Mouse (Mus musculus) T-helper 1 cell (primary cell): ENCODE data around the gene Med24.
"Not testable (repeated sequence)": the region's sequence is repeated elsewhere in the genome, so short reads cannot be mapped to it uniquely, and the experiment has no call there.

Experiments used
- in situ Hi-C: fragments of 300-600 bp; cut with MboI, MseI; formaldehyde crosslinking; loops from one replicate; pipeline ENCODE4 v1.15.1; 2025; ENCODE audit warnings: high pct_unique_total_duplicates

The Med24 gene

GRCm38 (mm10) chr11:98694301-98694700 lies 34.9 kb downstream of the Med24 start:
- in situ Hi-C loops, result loop anchor here (5.0 kb wide), 1 partner anchor 67 kb away; the partner anchor contains the start of genes Gm12355 and Gsdma3

- in situ Hi-C loops, result loop anchor here (5.0 kb wide), 1 partner anchor 66 kb away; the partner anchor contains the start of genes Gm12355 and Gsdma3
These were observed 35.5 kb downstream of the Med24 start for GRCm38 (mm10) chr11:98693746-98694145.

GRCm38 (mm10) chr11:98693201-98693600 lies 36.0 kb downstream of the Med24 start:
- in situ Hi-C loops, result loop anchor here (5.0 kb wide), 1 partner anchor 66 kb away; the partner anchor contains the start of genes Gm12355 and Gsdma3

GRCm38 (mm10) chr11:98688009-98688408 lies 41.2 kb downstream of the Med24 start:
- in situ Hi-C loops, result no loop called here

GRCm38 (mm10) chr11:98686976-98687375 lies 42.3 kb downstream of the Med24 start:
- in situ Hi-C loops, result no loop called here

GRCm38 (mm10) chr11:98685642-98686041 lies 43.6 kb downstream of the Med24 start:
- in situ Hi-C loops, result no loop called here

- in situ Hi-C loops, result no loop called here
These were observed 46.4 kb downstream of the Med24 start for GRCm38 (mm10) chr11:98682811-98683210.

- in situ Hi-C loops, result no loop called here
These were observed 47.2 kb downstream of the Med24 start, which contains the start of gene Psmd3 for GRCm38 (mm10) chr11:98681786-98682745. Psmd3 (plus strand) TSS chr11:98682554.

- in situ Hi-C loops, result no loop called here
These were observed 48.0 kb downstream of the Med24 start for GRCm38 (mm10) chr11:98681186-98681585.

- in situ Hi-C loops, result not testable (repeated sequence)
These were observed 48.6 kb downstream of the Med24 start for GRCm38 (mm10) chr11:98680595-98680994.

GRCm38 (mm10) chr11:98680023-98680422 lies 49.2 kb downstream of the Med24 start:
- in situ Hi-C loops, result no loop called here

GRCm38 (mm10) chr11:98675829-98676363 lies 53.3 kb downstream of the Med24 start:
- in situ Hi-C loops, result loop anchor here (10.0 kb wide), 1 partner anchor 51 kb away; the partner anchor contains the start of genes Gm12355 and Gsdma3

- in situ Hi-C loops, result loop anchor here (10.0 kb wide), 1 partner anchor 48 kb away; the partner anchor contains the start of genes Gm12355 and Gsdma3
These were observed 56.1 kb downstream of the Med24 start for GRCm38 (mm10) chr11:98673136-98673535.

GRCm38 (mm10) chr11:98672482-98672881 lies 56.8 kb downstream of the Med24 start:
- in situ Hi-C loops, result loop anchor here (10.0 kb wide), 1 partner anchor 48 kb away; the partner anchor contains the start of genes Gm12355 and Gsdma3

GRCm38 (mm10) chr11:98671857-98672256 lies 57.4 kb downstream of the Med24 start:
- in situ Hi-C loops, result loop anchor here (10.0 kb wide), 1 partner anchor 47 kb away; the partner anchor contains the start of genes Gm12355 and Gsdma3

GRCm38 (mm10) chr11:98671284-98671815 lies 57.9 kb downstream of the Med24 start:
- in situ Hi-C loops, result loop anchor here (10.0 kb wide), 1 partner anchor 47 kb away; the partner anchor contains the start of genes Gm12355 and Gsdma3

GRCm38 (mm10) chr11:98668984-98669383 lies 60.3 kb downstream of the Med24 start:
- in situ Hi-C loops, result no loop called here

GRCm38 (mm10) chr11:98664091-98664490 lies 65.1 kb downstream of the Med24 start, which contains the start of gene Gsdma:
Gsdma (plus strand) TSS chr11:98664351.
- in situ Hi-C loops, result no loop called here

- in situ Hi-C loops, result no loop called here
These were observed 68.7 kb downstream of the Med24 start for GRCm38 (mm10) chr11:98660517-98660916.

- in situ Hi-C loops, result loop anchor here (10.0 kb wide), 2 partner anchors 390 to 1290 kb away; partner anchors contain the start of gene Socs7
These were observed 74.2 kb downstream of the Med24 start for GRCm38 (mm10) chr11:98655076-98655475.
